Mouse (Mus musculus) limb, embryonic 11.5 days (tissue): ENCODE data around the gene Olfr986. TPM values are rescaled to one million over a fixed set of nuclear protein-coding genes. Genes with fewer than 3 reads are reported as not detected.

Experiments
- ATAC-seq: fragments of 200-750 bp; cut with Nextera tagmentation; 2 replicates; pipeline ENCODE4 v1.8.0; 2017; ENCODE audit warnings: low read depth; ENCODE audit not compliant: insufficient number of reproducible peaks, low FRiP score, low TSS enrichment
- DNase-seq: peaks from one replicate; pipeline ENCODE4 v3.0.0-alpha.2; 2015; ENCODE audit warnings: low spot score
- H3K27ac ChIP-seq: fragments of 300-500 bp; sonication (generic); replicated peaks from 2 replicates; pipeline ENCODE4 v1.5.1; 2014; ENCODE audit warnings: low read depth, mild to moderate bottlenecking, low read length
- H3K27me3 ChIP-seq: fragments of 300-500 bp; sonication (generic); 2 replicates; pipeline ENCODE4 v1.6.1; 2014; ENCODE audit warnings: mild to moderate bottlenecking, low read length, mixed read lengths; ENCODE audit not compliant: control insufficient read depth, insufficient read depth
- H3K36me3 ChIP-seq: fragments of 300-500 bp; sonication (generic); 2 replicates; pipeline ENCODE4 v1.6.1; 2014; ENCODE audit warnings: mild to moderate bottlenecking, low read length, moderate library complexity, mixed read lengths; ENCODE audit not compliant: control insufficient read depth, insufficient read depth
- H3K4me1 ChIP-seq: fragments of 300-500 bp; sonication (generic); 2 replicates; pipeline ENCODE4 v1.6.1; 2014; ENCODE audit warnings: low read length, mixed read lengths; ENCODE audit not compliant: control insufficient read depth, insufficient read depth
- H3K4me2 ChIP-seq: fragments of 300-500 bp; sonication (generic); 2 replicates; pipeline ENCODE4 v1.6.1; 2014; ENCODE audit warnings: low read depth, mild to moderate bottlenecking, moderate library complexity; ENCODE audit not compliant: severe bottlenecking
- H3K4me3 ChIP-seq: fragments of 300-500 bp; sonication (generic); 2 replicates; pipeline ENCODE4 v1.5.1; 2014; ENCODE audit warnings: low read depth, low read length
- H3K9ac ChIP-seq: fragments of 300-500 bp; sonication (generic); 2 replicates; pipeline ENCODE4 v1.6.1; 2014; ENCODE audit warnings: mild to moderate bottlenecking, low read length
- H3K9me3 ChIP-seq: fragments of 300-500 bp; sonication (generic); 2 replicates; pipeline ENCODE4 v1.6.1; 2016; ENCODE audit warnings: low read length; ENCODE audit not compliant: control insufficient read depth
- WGBS: fragments of 180-500 bp; shearing (Covaris S2); extraction: QIAGEN DNeasy Blood & Tissue Kit; methylation state at CpG from one replicate; pipeline ENCODE4 v1.1.7; 2014; 5-methylcytosine and 5-hydroxymethylcytosine counted together
- polyA plus RNA-seq: library from polyadenylated mRNA; unstranded; fragments of >200 nt; fragmentation: Nextera tagmentation; extraction: Ambion mirVana; gene quantifications from 2 replicates; pipeline ENCODE4 v1.2.1, GENCODE M21; 2014

Olfr986 gene
- polyA plus RNA-seq, 1 experiment from 2014 or later: not detected

- Histone ChIP-seq H3K9ac (peak overlapping the region; percentile 76; the same call in 1 of the 2 replicates), H3K4me3 (peak overlapping the region; percentile 74; the same call in 1 of the 2 replicates), H3K36me3 (no peaks in the 10 kb centered on the region), H3K27ac (no peak overlapping the region), H3K27me3 (no peaks in the 10 kb centered on the region), H3K4me1 (peaks cover 3% of the 10 kb centered on the region; the same call in 1 of the 2 replicates), H3K9me3 (no peaks in the 10 kb centered on the region), H3K4me2 (peak overlapping the region; percentile 72)
- 95% methylated on average over 8 of the region's 9 CpGs for WGBS
- DNase-seq: no peak
- no peak for ATAC-seq
These were observed 10.6 kb downstream of the Olfr986 start for GRCm38 (mm10) chr9:40191086-40191876.

GRCm38 (mm10) chr9:40192098-40193038, 11.6 kb downstream of the Olfr986 start, which contains the start of gene Zfp202:
TSS of gene Zfp202 (plus strand) at chr9:40192316.
- no peaks in the 10 kb centered on the region for H3K9me3 ChIP-seq
- under 1% methylated on average over 56 of the region's 63 CpGs for WGBS
- no peaks in the 10 kb centered on the region for H3K27me3 ChIP-seq
- DNase-seq: peak; percentile 89
- no peaks in the 10 kb centered on the region for H3K36me3 ChIP-seq
- peak within 1 kb of the TSS; percentile 74 for H3K4me3 ChIP-seq
- H3K4me2 ChIP-seq: peak within 1 kb of the TSS; percentile 72
- H3K27ac ChIP-seq: no peak within 1 kb of the TSS
- ATAC-seq: peak; percentile 97
- H3K9ac ChIP-seq: peak within 1 kb of the TSS; percentile 76
- peaks cover 3% of the 10 kb centered on the region; the same call in 1 of the 2 replicates for H3K4me1 ChIP-seq

- 92% methylated on average over 3 of the region's 3 CpGs for WGBS
- DNase-seq: no peak
- Histone ChIP-seq H3K4me3 (no peak overlapping the region), H3K36me3 (no peaks in the 10 kb centered on the region), H3K9me3 (no peaks in the 10 kb centered on the region), H3K27ac (no peak overlapping the region), H3K9ac (no peak overlapping the region), H3K4me2 (no peak overlapping the region), H3K27me3 (no peaks in the 10 kb centered on the region), H3K4me1 (peaks cover 3% of the 10 kb centered on the region; the same call in 1 of the 2 replicates)
- ATAC-seq: no peak
These were observed 15.3 kb downstream of the Olfr986 start for GRCm38 (mm10) chr9:40195981-40196380.

GRCm38 (mm10) chr9:40206546-40206950, 25.8 kb downstream of the Olfr986 start:
- no peak overlapping the region for H3K4me2 ChIP-seq

GRCm38 (mm10) chr9:40210744-40211143, 30.0 kb downstream of the Olfr986 start:
- no peaks in the 10 kb centered on the region for H3K27me3 ChIP-seq
- no peak for ATAC-seq
- WGBS: 91% methylated on average over 2 of the region's 2 CpGs
- H3K4me1 ChIP-seq: no peaks in the 10 kb centered on the region
- DNase-seq: no peak
- no peak overlapping the region for H3K27ac ChIP-seq
- peaks cover 15% of the 10 kb centered on the region; the same call in 1 of the 2 replicates for H3K36me3 ChIP-seq
- no peaks in the 10 kb centered on the region for H3K9me3 ChIP-seq
- no peak overlapping the region for H3K9ac ChIP-seq
- H3K4me3 ChIP-seq: no peak overlapping the region
- no peak overlapping the region for H3K4me2 ChIP-seq

More at GRCm38 (mm10) chr9:40206546-40206950, 25.8 kb downstream of the Olfr986 start:
- no peak overlapping the region for H3K9ac ChIP-seq
- 89% methylated on average over 5 of the region's 5 CpGs for WGBS
- no peak for ATAC-seq
- no peaks in the 10 kb centered on the region for H3K4me1 ChIP-seq
- no peaks in the 10 kb centered on the region for H3K27me3 ChIP-seq
- no peak overlapping the region for H3K27ac ChIP-seq
- H3K9me3 ChIP-seq: no peaks in the 10 kb centered on the region
- DNase-seq: no peak
- peaks cover 11% of the 10 kb centered on the region; the same call in 1 of the 2 replicates for H3K36me3 ChIP-seq
- H3K4me3 ChIP-seq: no peak overlapping the region

- no peaks in the 10 kb centered on the region for H3K4me1 ChIP-seq
- H3K27ac ChIP-seq: no peak overlapping the region
- no peak overlapping the region for H3K4me3 ChIP-seq
- ATAC-seq (no peak), DNase-seq (no peak)
- no peaks in the 10 kb centered on the region for H3K9me3 ChIP-seq
- 93% methylated on average over 5 of the region's 5 CpGs for WGBS
- H3K4me2 ChIP-seq: no peak overlapping the region
- H3K9ac ChIP-seq: no peak overlapping the region
- H3K36me3 ChIP-seq: peaks cover 12% of the 10 kb centered on the region; the same call in 1 of the 2 replicates
- no peaks in the 10 kb centered on the region for H3K27me3 ChIP-seq
These were observed 33.3 kb downstream of the Olfr986 start for GRCm38 (mm10) chr9:40214058-40214457.

GRCm38 (mm10) chr9:40216651-40217050, 35.9 kb downstream of the Olfr986 start:
- ATAC-seq (no peak), DNase-seq (no peak)
- H3K9me3 ChIP-seq: no peaks in the 10 kb centered on the region
- H3K27me3 ChIP-seq: no peaks in the 10 kb centered on the region
- 81% methylated on average over 4 of the region's 4 CpGs for WGBS
- H3K27ac ChIP-seq: no peak overlapping the region
- H3K9ac ChIP-seq: no peak overlapping the region
- H3K4me3 ChIP-seq: no peak overlapping the region
- peaks cover 3% of the 10 kb centered on the region; the same call in 1 of the 2 replicates for H3K36me3 ChIP-seq
- no peaks in the 10 kb centered on the region for H3K4me1 ChIP-seq
- no peak overlapping the region for H3K4me2 ChIP-seq

GRCm38 (mm10) chr9:40224289-40224688, 43.6 kb downstream of the Olfr986 start:
- DNase-seq (no peak), ATAC-seq (no peak)
- Histone ChIP-seq H3K4me2 (no peak overlapping the region), H3K27ac (no peak overlapping the region), H3K4me1 (no peaks in the 10 kb centered on the region), H3K9ac (no peak overlapping the region), H3K27me3 (no peaks in the 10 kb centered on the region), H3K4me3 (no peak overlapping the region), H3K36me3 (no peaks in the 10 kb centered on the region), H3K9me3 (no peaks in the 10 kb centered on the region)
- 76% methylated on average over 4 of the region's 4 CpGs for WGBS
